Mouse (Mus musculus): ENCODE data around the gene Lgi2. TPM values are rescaled to one million over a fixed set of nuclear protein-coding genes. Genes with fewer than 3 reads are reported as not detected.

Gene Lgi2
- polyA plus RNA-seq, 1 experiment from 2014 or later = 1.7 TPM

GRCm38 (mm10) chr5:52572572-52572971 is 6.3 kb upstream of the Lgi2 start:
- Histone ChIP-seq H3K4me3 (no peak overlapping the region), H3K9ac (no peak overlapping the region), H3K4me1 (replicated peaks) (no peaks in the 10 kb centered on the region), H3K27me3 (no peaks in the 10 kb centered on the region), H3K27ac (no peak overlapping the region), H3K4me2 (no peak overlapping the region), H3K9me3 (replicated peaks) (peaks cover 8% of the 10 kb centered on the region), H3K36me3 (no peaks in the 10 kb centered on the region)
- no peak for ATAC-seq (replicated peaks; ENCODE audit: insufficient number of reproducible peaks, insufficient read depth, low FRiP score, low read depth)
- 64% methylated on average over 1 of the region's 1 CpGs for WGBS

DNA sequence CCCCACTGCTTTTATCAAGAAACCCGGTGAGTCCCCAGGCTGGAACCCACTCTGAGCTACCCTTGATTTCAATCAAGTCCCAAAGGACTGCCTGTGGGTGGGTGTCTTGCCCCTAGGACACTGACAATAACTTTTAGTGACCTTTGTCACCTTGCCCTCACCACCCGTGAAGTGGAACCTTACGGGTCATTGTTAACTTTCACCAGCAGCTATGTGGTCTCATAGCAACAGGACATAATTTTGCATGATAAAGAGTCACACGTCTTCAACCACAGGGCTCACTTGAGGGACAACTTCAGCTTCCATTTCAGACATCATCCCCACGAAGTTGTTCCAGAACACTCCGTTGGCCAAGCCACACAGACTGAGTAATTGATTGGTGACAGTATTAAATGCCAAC is 4.5 kb upstream of the Lgi2 start:
- WGBS = 51% methylated on average over 6 of the region's 6 CpGs
- ATAC-seq (replicated peaks; ENCODE audit: insufficient number of reproducible peaks, insufficient read depth, low FRiP score, low read depth) = no peak
- Histone ChIP-seq H3K4me3 (no peak overlapping the region), H3K4me2 (no peak overlapping the region), H3K9me3 (replicated peaks) (peaks cover 8% of the 10 kb centered on the region), H3K4me1 (replicated peaks) (peaks cover under 1% of the 10 kb centered on the region), H3K36me3 (no peaks in the 10 kb centered on the region), H3K27ac (no peak overlapping the region), H3K9ac (no peak overlapping the region), H3K27me3 (peaks cover 6% of the 10 kb centered on the region; the same call in 1 of the 2 replicates)

DNA sequence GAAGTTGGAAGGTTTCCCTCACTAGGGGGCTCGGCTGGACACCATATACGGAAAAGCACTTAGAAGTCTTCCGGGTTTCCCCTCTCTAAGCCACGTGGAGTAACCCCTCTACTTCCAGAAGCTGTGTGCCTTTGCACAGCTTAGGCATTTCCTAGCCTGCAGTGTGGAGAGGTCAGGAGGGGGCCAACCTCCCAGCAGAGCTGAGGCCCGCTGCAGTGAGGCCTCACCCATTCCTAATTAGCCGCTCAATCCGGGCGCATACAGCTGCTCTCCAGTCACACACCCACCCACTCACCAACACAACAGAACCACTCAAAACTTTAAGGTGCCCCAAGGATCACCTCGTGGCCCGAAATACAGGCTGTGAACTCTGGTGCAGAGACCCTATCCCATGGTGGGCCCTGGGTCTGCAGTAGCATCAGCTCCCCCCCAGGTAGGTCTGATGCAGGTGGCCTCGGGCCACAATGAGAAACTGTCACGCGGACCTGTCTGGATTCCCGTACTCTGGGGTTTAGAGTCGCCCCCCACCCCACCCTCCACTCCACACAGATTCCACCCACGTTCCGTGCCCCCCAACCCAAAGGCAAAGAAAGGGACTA is 949 bp downstream of the Lgi2 start:
- ATAC-seq (replicated peaks; ENCODE audit: insufficient number of reproducible peaks, insufficient read depth, low FRiP score, low read depth) = no peak

DNA sequence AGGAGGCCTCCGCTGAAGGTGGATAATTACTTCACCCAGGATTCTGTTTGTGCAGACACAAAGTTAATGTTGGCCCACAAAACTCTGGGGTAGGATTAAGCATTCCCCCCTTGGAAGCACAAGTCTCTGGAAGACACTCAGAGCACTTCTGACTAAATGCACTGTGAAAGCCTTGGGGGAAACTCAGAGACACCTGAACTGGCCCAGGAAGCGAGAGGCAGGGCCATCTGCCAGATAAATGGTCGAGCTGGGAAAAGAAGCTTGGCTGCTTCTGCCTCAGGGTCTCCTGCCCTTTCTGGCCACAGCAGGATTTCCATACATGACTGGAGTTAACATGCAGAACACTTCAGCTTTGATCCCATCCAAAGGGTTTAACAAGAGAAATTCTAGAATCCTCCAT is 1.9 kb downstream of the Lgi2 start:
- Histone ChIP-seq H3K4me2 (no peak overlapping the region), H3K27me3 (peaks cover 20% of the 10 kb centered on the region; the same call in 1 of the 2 replicates), H3K4me3 (no peak overlapping the region), H3K9me3 (replicated peaks) (no peaks in the 10 kb centered on the region; the same call in 1 of the 2 replicates), H3K9ac (no peak overlapping the region), H3K27ac (no peak overlapping the region), H3K36me3 (no peaks in the 10 kb centered on the region), H3K4me1 (replicated peaks) (peaks cover 27% of the 10 kb centered on the region)
- 55% methylated on average over 3 of the region's 3 CpGs for WGBS
- no peak for ATAC-seq (replicated peaks; ENCODE audit: insufficient number of reproducible peaks, insufficient read depth, low FRiP score, low read depth)

More for the DNA sequence above, 949 bp downstream of the Lgi2 start:
- Histone ChIP-seq H3K4me1 (replicated peaks) (peaks cover 21% of the 10 kb centered on the region), H3K27me3 (peaks cover 20% of the 10 kb centered on the region; the same call in 1 of the 2 replicates), H3K9ac (peak overlapping the region; percentile 61; the same call in 1 of the 2 replicates), H3K4me2 (peak overlapping the region; percentile 97), H3K27ac (no peak overlapping the region), H3K9me3 (replicated peaks) (no peaks in the 10 kb centered on the region; the same call in 1 of the 2 replicates), H3K4me3 (peak overlapping the region; percentile 67), H3K36me3 (no peaks in the 10 kb centered on the region)
- 8% methylated on average over 17 of the region's 17 CpGs for WGBS

DNA sequence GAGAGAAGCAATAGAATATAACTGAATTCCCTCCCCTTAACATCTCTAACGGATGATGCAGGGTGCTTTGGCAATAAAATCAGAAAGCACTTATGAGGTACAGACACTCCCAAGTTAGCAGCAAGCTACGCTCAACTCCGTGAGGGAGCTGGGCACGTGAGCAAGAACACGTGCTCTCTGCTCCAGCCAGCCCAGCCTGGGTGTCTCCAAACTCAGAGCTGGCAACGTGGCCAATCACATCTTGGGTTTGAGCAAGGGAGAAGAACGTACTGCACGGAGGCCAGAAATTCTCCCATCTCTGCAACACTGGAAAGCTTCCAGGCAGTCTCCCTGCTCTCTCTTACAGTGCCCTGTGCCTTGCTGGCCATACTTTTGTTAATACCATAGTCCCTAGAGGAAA is 6.0 kb downstream of the Lgi2 start:
- H3K9me3 ChIP-seq (replicated peaks) = no peaks in the 10 kb centered on the region
- 56% methylated on average over 8 of the region's 8 CpGs for WGBS
- H3K4me3 ChIP-seq = no peak overlapping the region
- 0 out of 2 replicates have a peak overlapping the region, but pooled peaks have one; percentile 8 for H3K4me2 ChIP-seq
- peak overlapping the region; percentile 25; the same call in 1 of the 2 replicates for H3K27ac ChIP-seq
- peaks cover 21% of the 10 kb centered on the region for H3K4me1 ChIP-seq (replicated peaks)
- no peaks in the 10 kb centered on the region for H3K36me3 ChIP-seq
- peaks cover 10% of the 10 kb centered on the region; the same call in 1 of the 2 replicates for H3K27me3 ChIP-seq
- no peak overlapping the region for H3K9ac ChIP-seq
- ATAC-seq (replicated peaks; ENCODE audit: insufficient number of reproducible peaks, insufficient read depth, low FRiP score, low read depth) = peak; percentile 58; the same call in 1 of the 2 replicates

DNA sequence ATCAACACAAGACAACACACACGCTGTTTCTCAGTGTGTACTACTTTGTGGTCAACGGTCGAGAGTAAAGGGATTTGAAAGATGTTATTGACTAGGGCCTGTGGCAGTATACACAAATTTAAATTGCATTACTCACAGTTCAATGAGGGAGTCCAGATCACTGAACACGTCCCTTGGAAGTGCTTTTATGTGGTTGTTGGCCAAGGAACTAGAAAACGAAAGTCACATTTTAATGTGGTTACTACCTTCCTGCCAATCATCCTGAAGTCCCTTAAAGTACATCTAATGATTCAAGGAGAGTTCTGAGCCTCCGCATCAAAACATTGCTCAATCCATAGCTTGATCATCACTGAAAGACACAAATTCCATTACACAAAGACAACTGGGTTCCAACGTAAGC is 10.7 kb downstream of the Lgi2 start:
- 80% methylated on average over 7 of the region's 7 CpGs for WGBS
- no peaks in the 10 kb centered on the region for H3K9me3 ChIP-seq (replicated peaks)

DNA sequence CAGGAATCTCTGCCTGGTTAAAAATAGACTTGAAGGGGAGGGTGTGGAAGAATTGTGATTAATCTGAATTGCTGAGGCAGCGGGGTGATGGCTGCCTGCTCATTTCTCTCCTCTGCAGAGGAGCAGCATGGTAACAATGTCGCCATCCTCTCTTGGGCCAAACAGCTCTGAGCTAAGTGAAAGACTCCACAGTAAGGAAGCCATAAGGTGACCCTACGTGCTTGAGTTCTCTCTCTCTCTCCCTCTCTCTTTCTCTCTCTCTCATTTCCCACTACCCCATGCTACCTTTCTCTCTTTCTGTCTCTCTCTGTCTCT is 15.0 kb downstream of the Lgi2 start:
- Histone ChIP-seq H3K27me3 (no peaks in the 10 kb centered on the region), H3K9ac (no peak overlapping the region), H3K27ac (no peak overlapping the region), H3K4me2 (no peak overlapping the region), H3K36me3 (no peaks in the 10 kb centered on the region), H3K4me1 (replicated peaks) (peaks cover 6% of the 10 kb centered on the region), H3K4me3 (no peak overlapping the region), H3K9me3 (replicated peaks) (no peaks in the 10 kb centered on the region)
- 48% methylated on average over 3 of the region's 3 CpGs for WGBS
- no peak for ATAC-seq (replicated peaks; ENCODE audit: insufficient number of reproducible peaks, insufficient read depth, low FRiP score, low read depth)

More for the DNA sequence above, 10.7 kb downstream of the Lgi2 start:
- Histone ChIP-seq H3K4me3 (no peak overlapping the region), H3K27ac (no peak overlapping the region), H3K27me3 (no peaks in the 10 kb centered on the region), H3K4me2 (no peak overlapping the region), H3K36me3 (no peaks in the 10 kb centered on the region), H3K9ac (no peak overlapping the region), H3K4me1 (replicated peaks) (peaks cover 13% of the 10 kb centered on the region)
- no peak for ATAC-seq (replicated peaks; ENCODE audit: insufficient number of reproducible peaks, insufficient read depth, low FRiP score, low read depth)

DNA sequence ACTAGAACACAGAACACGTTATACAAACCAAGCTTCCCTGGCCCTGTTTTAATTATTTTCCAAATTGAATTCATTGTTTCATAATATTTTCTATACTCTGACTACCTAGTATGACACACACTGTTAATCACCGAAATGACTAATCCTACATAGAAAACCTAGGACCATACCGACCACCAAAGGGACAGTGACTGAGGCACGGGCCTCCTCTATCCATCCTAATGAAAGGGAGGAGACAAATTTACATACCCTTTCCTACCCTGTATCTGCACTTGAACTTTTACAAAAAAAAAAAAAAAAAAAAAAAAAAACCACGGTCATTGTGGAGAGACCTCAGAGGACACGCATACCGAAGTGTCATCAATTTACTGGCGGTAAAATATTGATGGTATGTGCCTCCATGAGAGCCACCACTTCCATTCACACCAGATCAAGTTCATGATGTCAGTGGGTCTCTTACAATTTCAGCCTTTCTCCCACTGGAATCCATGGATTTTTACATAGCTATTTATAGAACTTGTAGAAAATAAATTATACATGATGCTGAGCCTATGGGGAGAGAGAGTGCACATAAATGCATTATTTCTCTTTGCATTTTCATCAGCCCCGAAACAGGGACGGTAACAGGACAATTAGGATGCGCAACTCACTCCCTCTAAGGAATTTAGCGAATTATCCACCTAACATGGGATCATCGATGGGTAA is 15.5 kb downstream of the Lgi2 start:
- Histone ChIP-seq H3K4me2 (no peak overlapping the region), H3K36me3 (no peaks in the 10 kb centered on the region), H3K9me3 (replicated peaks) (no peaks in the 10 kb centered on the region), H3K4me1 (replicated peaks) (peaks cover 6% of the 10 kb centered on the region), H3K9ac (no peak overlapping the region), H3K4me3 (no peak overlapping the region), H3K27me3 (no peaks in the 10 kb centered on the region), H3K27ac (no peak overlapping the region)
- WGBS = 74% methylated on average over 13 of the region's 13 CpGs
- no peak for ATAC-seq (replicated peaks; ENCODE audit: insufficient number of reproducible peaks, insufficient read depth, low FRiP score, low read depth)

DNA sequence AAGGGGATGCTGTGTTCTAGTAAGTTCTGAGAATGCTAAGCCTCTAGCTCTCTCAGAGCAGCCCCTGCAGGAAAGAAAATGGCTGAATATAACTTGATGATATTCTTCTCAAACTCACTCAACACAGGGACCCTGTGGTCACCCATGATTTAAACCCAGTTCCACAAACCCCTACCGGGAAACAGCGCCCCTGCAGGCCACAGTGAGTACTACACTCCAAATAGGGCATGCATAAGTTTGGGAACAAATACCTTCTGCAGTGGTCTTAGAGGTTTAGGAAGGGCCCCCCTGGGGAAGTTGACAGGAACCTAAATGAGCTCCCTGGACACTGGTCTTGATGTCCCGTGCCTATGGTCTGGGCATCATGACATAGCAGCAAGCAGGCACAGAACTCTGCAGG is 19.3 kb downstream of the Lgi2 start:
- Histone ChIP-seq H3K27me3 (no peaks in the 10 kb centered on the region), H3K9ac (no peak overlapping the region), H3K4me1 (replicated peaks) (peaks cover 6% of the 10 kb centered on the region), H3K9me3 (replicated peaks) (no peaks in the 10 kb centered on the region), H3K4me2 (no peak overlapping the region), H3K4me3 (no peak overlapping the region), H3K36me3 (no peaks in the 10 kb centered on the region), H3K27ac (no peak overlapping the region)
- ATAC-seq (replicated peaks; ENCODE audit: insufficient number of reproducible peaks, insufficient read depth, low FRiP score, low read depth) = no peak
- 45% methylated on average over 3 of the region's 3 CpGs for WGBS

DNA sequence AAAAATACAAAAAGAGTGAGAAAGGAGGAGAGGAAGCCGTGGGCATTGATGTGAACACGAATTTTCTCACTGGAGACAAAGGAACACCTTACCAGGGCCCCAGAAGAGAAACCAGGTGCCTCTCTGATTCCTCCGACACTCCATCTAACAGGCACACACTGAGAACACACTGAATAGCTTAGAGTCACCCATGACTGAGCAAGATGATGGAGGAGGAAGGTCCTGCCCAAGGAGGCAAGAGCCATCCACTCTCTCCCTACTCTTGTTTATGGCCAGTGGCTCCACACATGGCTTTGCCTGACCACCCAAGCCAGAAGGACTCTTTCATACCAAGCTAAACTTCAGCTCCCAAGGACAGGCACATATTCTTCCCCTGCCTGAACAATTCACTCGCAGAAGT is 22.5 kb downstream of the Lgi2 start:
- Histone ChIP-seq H3K4me1 (replicated peaks) (no peaks in the 10 kb centered on the region), H3K9ac (no peak overlapping the region), H3K27me3 (no peaks in the 10 kb centered on the region), H3K9me3 (replicated peaks) (no peaks in the 10 kb centered on the region), H3K27ac (no peak overlapping the region), H3K4me3 (no peak overlapping the region), H3K36me3 (no peaks in the 10 kb centered on the region), H3K4me2 (no peak overlapping the region)
- ATAC-seq (replicated peaks; ENCODE audit: insufficient number of reproducible peaks, insufficient read depth, low FRiP score, low read depth) = no peak
- WGBS = 88% methylated on average over 4 of the region's 4 CpGs

GRCm38 (mm10) chr5:52540186-52540585 is 26.1 kb downstream of the Lgi2 start:
- no peaks in the 10 kb centered on the region for H3K27me3 ChIP-seq
- WGBS = 48% methylated on average over 3 of the region's 3 CpGs
- H3K9me3 ChIP-seq (replicated peaks) = no peaks in the 10 kb centered on the region
- H3K36me3 ChIP-seq = no peaks in the 10 kb centered on the region
- H3K4me2 ChIP-seq = no peak overlapping the region
- no peak for ATAC-seq (replicated peaks; ENCODE audit: insufficient number of reproducible peaks, insufficient read depth, low FRiP score, low read depth)
- H3K27ac ChIP-seq = no peak overlapping the region
- H3K9ac ChIP-seq = no peak overlapping the region
- no peak overlapping the region for H3K4me3 ChIP-seq
- 0 out of 2 replicates have a peak, but pooled peaks cover 6% of the 10 kb centered on the region for H3K4me1 ChIP-seq (replicated peaks)

DNA sequence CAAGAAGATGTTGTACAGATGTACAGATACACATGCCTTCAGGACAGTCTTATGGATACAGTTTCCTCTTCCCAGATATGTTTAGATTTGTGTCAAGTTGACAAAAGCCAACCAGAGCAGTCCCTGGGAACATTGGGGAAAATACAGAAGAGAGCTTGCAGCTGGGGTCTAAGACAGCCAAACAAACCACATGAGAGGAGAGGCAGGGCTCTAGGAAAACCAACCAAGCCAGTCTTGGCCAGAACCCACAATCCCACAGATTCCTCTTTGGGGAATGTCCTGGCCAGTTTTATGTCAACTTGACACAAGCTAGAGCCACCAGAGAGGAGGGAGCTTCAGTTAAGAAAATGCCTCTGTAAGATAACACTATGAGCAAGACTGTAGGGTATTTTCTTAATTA is 26.8 kb downstream of the Lgi2 start:
- no peak overlapping the region for H3K4me2 ChIP-seq
- H3K9ac ChIP-seq = no peak overlapping the region
- no peak overlapping the region for H3K27ac ChIP-seq
- 0 out of 2 replicates have a peak, but pooled peaks have one; percentile 23 for ATAC-seq (replicated peaks; ENCODE audit: insufficient number of reproducible peaks, insufficient read depth, low FRiP score, low read depth)
- no peaks in the 10 kb centered on the region for H3K36me3 ChIP-seq
- no peak overlapping the region for H3K4me3 ChIP-seq
- peaks cover 13% of the 10 kb centered on the region; the same call in 1 of the 2 replicates for H3K4me1 ChIP-seq (replicated peaks)
- H3K27me3 ChIP-seq = no peaks in the 10 kb centered on the region
- H3K9me3 ChIP-seq (replicated peaks) = no peaks in the 10 kb centered on the region

All from heart, embryonic 15.5 days (tissue).